Mouse (Mus musculus) neural tube, embryonic 15.5 days (tissue): ENCODE results near the gene Ctsd. TPM values are rescaled to one million over a fixed set of nuclear protein-coding genes. Genes with fewer than 3 reads are reported as not detected.

Source experiments
- ATAC-seq: fragments of 200-750 bp; cut with Nextera tagmentation; 2 replicates; pipeline ENCODE4 v1.8.0; 2017; ENCODE audit warnings: mild to moderate bottlenecking, moderate TSS enrichment, moderate library complexity; ENCODE audit not compliant: low FRiP score
- H3K27ac ChIP-seq: fragments of 300-500 bp; sonication (generic); replicated peaks from 2 replicates; pipeline ENCODE4 v1.5.1; 2015; ENCODE audit warnings: mild to moderate bottlenecking, inconsistent platforms
- H3K27me3 ChIP-seq: fragments of 300-500 bp; sonication (generic); replicated peaks from 2 replicates; pipeline ENCODE4 v1.6.1; 2015; ENCODE audit warnings: inconsistent platforms
- H3K36me3 ChIP-seq: fragments of 300-500 bp; sonication (generic); 2 replicates; pipeline ENCODE4 v1.6.1; 2015; ENCODE audit warnings: inconsistent platforms
- H3K4me1 ChIP-seq: fragments of 300-500 bp; sonication (generic); 2 replicates; pipeline ENCODE4 v1.6.1; 2015; ENCODE audit warnings: inconsistent platforms
- H3K4me2 ChIP-seq: fragments of 300-500 bp; sonication (generic); 2 replicates; pipeline ENCODE4 v1.6.1; 2015; ENCODE audit warnings: inconsistent platforms, mild to moderate bottlenecking, moderate library complexity
- H3K4me3 ChIP-seq: fragments of 300-500 bp; sonication (generic); replicated peaks from 2 replicates; pipeline ENCODE4 v1.5.1; 2015; ENCODE audit warnings: mild to moderate bottlenecking, inconsistent platforms
- H3K9ac ChIP-seq: fragments of 300-500 bp; sonication (generic); replicated peaks from 2 replicates; pipeline ENCODE4 v1.6.1; 2015; ENCODE audit warnings: mild to moderate bottlenecking, inconsistent platforms
- H3K9me3 ChIP-seq: fragments of 300-500 bp; sonication (generic); replicated peaks from 2 replicates; pipeline ENCODE4 v1.6.1; 2016; ENCODE audit warnings: inconsistent platforms
- WGBS: fragments of 180-500 bp; shearing (Covaris S2); methylation state at CpG from one replicate; pipeline ENCODE4 v1.1.7; 2015; ENCODE audit warnings: mixed read lengths; 5-methylcytosine and 5-hydroxymethylcytosine counted together
- polyA plus RNA-seq: library from polyadenylated mRNA; unstranded; fragments of >200 nt; fragmentation: Nextera tagmentation; extraction: Ambion mirVana; gene quantifications from 2 replicates; pipeline ENCODE4 v1.2.1, GENCODE M21; 2015

Gene Ctsd
- polyA plus RNA-seq, 1 experiment from 2014 or later: 304 TPM

GRCm38 (mm10) chr7:142399250-142399649, 11.4 kb upstream of the Ctsd start:
- Histone ChIP-seq H3K4me1 (no peaks in the 10 kb centered on the region), H3K27me3 (no peaks in the 10 kb centered on the region), H3K4me2 (no peak overlapping the region), H3K9me3 (no peaks in the 10 kb centered on the region), H3K9ac (no peak overlapping the region), H3K27ac (no peak overlapping the region), H3K4me3 (no peak overlapping the region), H3K36me3 (no peaks in the 10 kb centered on the region)
- WGBS: 96% methylated on average over 1 of the region's 1 CpGs
- no peak for ATAC-seq

GRCm38 (mm10) chr7:142398052-142398451, 10.2 kb upstream of the Ctsd start:
- 74% methylated on average over 2 of the region's 2 CpGs for WGBS
- Histone ChIP-seq H3K36me3 (no peaks in the 10 kb centered on the region), H3K27ac (no peak overlapping the region), H3K27me3 (no peaks in the 10 kb centered on the region), H3K4me3 (no peak overlapping the region), H3K4me2 (no peak overlapping the region), H3K9ac (no peak overlapping the region), H3K4me1 (no peaks in the 10 kb centered on the region), H3K9me3 (no peaks in the 10 kb centered on the region)
- ATAC-seq: no peak

GRCm38 (mm10) chr7:142396611-142397010, 8.8 kb upstream of the Ctsd start:
- H3K4me3 ChIP-seq: no peak overlapping the region
- ATAC-seq: no peak
- H3K9me3 ChIP-seq: no peaks in the 10 kb centered on the region
- no peaks in the 10 kb centered on the region for H3K4me1 ChIP-seq
- H3K9ac ChIP-seq: no peak overlapping the region
- H3K27ac ChIP-seq: no peak overlapping the region
- H3K36me3 ChIP-seq: no peaks in the 10 kb centered on the region
- no peak overlapping the region for H3K4me2 ChIP-seq
- 97% methylated on average over 1 of the region's 1 CpGs for WGBS
- H3K27me3 ChIP-seq: no peaks in the 10 kb centered on the region

- no peak for ATAC-seq
- no peaks in the 10 kb centered on the region for H3K27me3 ChIP-seq
- H3K4me3 ChIP-seq: no peak overlapping the region
- H3K36me3 ChIP-seq: no peaks in the 10 kb centered on the region
- H3K9me3 ChIP-seq: no peaks in the 10 kb centered on the region
- no peak overlapping the region for H3K27ac ChIP-seq
- 84% methylated on average over 4 of the region's 4 CpGs for WGBS
- no peak overlapping the region for H3K9ac ChIP-seq
- no peak overlapping the region for H3K4me2 ChIP-seq
- H3K4me1 ChIP-seq: no peaks in the 10 kb centered on the region
These were observed 7.6 kb upstream of the Ctsd start for GRCm38 (mm10) chr7:142395472-142395871.

GRCm38 (mm10) chr7:142394261-142395190, 6.7 kb upstream of the Ctsd start:
- no peaks in the 10 kb centered on the region for H3K27me3 ChIP-seq
- WGBS: 75% methylated on average over 6 of the region's 6 CpGs
- no peaks in the 10 kb centered on the region for H3K4me1 ChIP-seq
- no peaks in the 10 kb centered on the region for H3K36me3 ChIP-seq
- no peak overlapping the region for H3K4me3 ChIP-seq
- no peak overlapping the region for H3K4me2 ChIP-seq
- H3K9me3 ChIP-seq: no peaks in the 10 kb centered on the region
- no peak for ATAC-seq
- no peak overlapping the region for H3K27ac ChIP-seq
- H3K9ac ChIP-seq: no peak overlapping the region

GRCm38 (mm10) chr7:142393191-142393590, 5.4 kb upstream of the Ctsd start:
- Histone ChIP-seq H3K9ac (no peak overlapping the region), H3K36me3 (no peaks in the 10 kb centered on the region), H3K4me2 (no peak overlapping the region), H3K4me1 (peaks cover 3% of the 10 kb centered on the region), H3K9me3 (no peaks in the 10 kb centered on the region), H3K27me3 (no peaks in the 10 kb centered on the region), H3K4me3 (no peak overlapping the region), H3K27ac (no peak overlapping the region)
- no peak for ATAC-seq
- 41% methylated on average over 4 of the region's 4 CpGs for WGBS

- H3K4me3 ChIP-seq: no peak overlapping the region
- H3K27ac ChIP-seq: no peak overlapping the region
- no peak overlapping the region for H3K9ac ChIP-seq
- peaks cover 14% of the 10 kb centered on the region for H3K4me1 ChIP-seq
- H3K4me2 ChIP-seq: no peak overlapping the region
- no peak for ATAC-seq
- 70% methylated on average over 4 of the region's 4 CpGs for WGBS
- H3K9me3 ChIP-seq: no peaks in the 10 kb centered on the region
- no peaks in the 10 kb centered on the region for H3K36me3 ChIP-seq
- H3K27me3 ChIP-seq: no peaks in the 10 kb centered on the region
These were observed 3.8 kb upstream of the Ctsd start for GRCm38 (mm10) chr7:142391609-142392008.

- Histone ChIP-seq H3K4me2 (no peak overlapping the region), H3K4me3 (no peak overlapping the region), H3K9ac (no peak overlapping the region), H3K27ac (no peak overlapping the region), H3K36me3 (no peaks in the 10 kb centered on the region), H3K27me3 (no peaks in the 10 kb centered on the region), H3K4me1 (peaks cover 19% of the 10 kb centered on the region), H3K9me3 (no peaks in the 10 kb centered on the region)
- 73% methylated on average over 3 of the region's 3 CpGs for WGBS
- ATAC-seq: no peak
These were observed 3.3 kb upstream of the Ctsd start for GRCm38 (mm10) chr7:142391108-142391507.

GRCm38 (mm10) chr7:142389961-142390650, 2.3 kb upstream of the Ctsd start:
- H3K36me3 ChIP-seq: peaks cover 4% of the 10 kb centered on the region; the same call in 1 of the 2 replicates
- 89% methylated on average over 3 of the region's 3 CpGs for WGBS
- no peak overlapping the region for H3K4me2 ChIP-seq
- no peaks in the 10 kb centered on the region for H3K27me3 ChIP-seq
- no peak overlapping the region for H3K4me3 ChIP-seq
- H3K9me3 ChIP-seq: no peaks in the 10 kb centered on the region
- H3K27ac ChIP-seq: no peak overlapping the region
- no peak for ATAC-seq
- H3K9ac ChIP-seq: no peak overlapping the region
- peaks cover 29% of the 10 kb centered on the region for H3K4me1 ChIP-seq

- peaks cover 18% of the 10 kb centered on the region for H3K36me3 ChIP-seq
- peaks cover 30% of the 10 kb centered on the region for H3K4me1 ChIP-seq
- no peak overlapping the region for H3K27ac ChIP-seq
- no peaks in the 10 kb centered on the region for H3K27me3 ChIP-seq
- 96% methylated on average over 2 of the region's 2 CpGs for WGBS
- no peak for ATAC-seq
- H3K9ac ChIP-seq: no peak overlapping the region
- no peak overlapping the region for H3K4me2 ChIP-seq
- H3K4me3 ChIP-seq: no peak overlapping the region
- H3K9me3 ChIP-seq: no peaks in the 10 kb centered on the region
These were observed 902 bp upstream of the Ctsd start for GRCm38 (mm10) chr7:142388740-142389139.

GRCm38 (mm10) chr7:142388198-142388597, 360 bp upstream of the Ctsd start:
- Histone ChIP-seq H3K4me2 (peak overlapping the region; percentile 91), H3K4me1 (peaks cover 30% of the 10 kb centered on the region), H3K36me3 (peaks cover 23% of the 10 kb centered on the region), H3K27ac (peak overlapping the region; percentile 72), H3K4me3 (peak overlapping the region; percentile 86), H3K9me3 (no peaks in the 10 kb centered on the region), H3K27me3 (no peaks in the 10 kb centered on the region), H3K9ac (0 out of 2 replicates have a peak overlapping the region, but pooled peaks have one; percentile 3)
- WGBS: 93% methylated on average over 1 of the region's 1 CpGs
- peak; percentile 19 for ATAC-seq
